25 mouse cellular contexts compared by ENCODE assay signal in the genomic region with DNA sequence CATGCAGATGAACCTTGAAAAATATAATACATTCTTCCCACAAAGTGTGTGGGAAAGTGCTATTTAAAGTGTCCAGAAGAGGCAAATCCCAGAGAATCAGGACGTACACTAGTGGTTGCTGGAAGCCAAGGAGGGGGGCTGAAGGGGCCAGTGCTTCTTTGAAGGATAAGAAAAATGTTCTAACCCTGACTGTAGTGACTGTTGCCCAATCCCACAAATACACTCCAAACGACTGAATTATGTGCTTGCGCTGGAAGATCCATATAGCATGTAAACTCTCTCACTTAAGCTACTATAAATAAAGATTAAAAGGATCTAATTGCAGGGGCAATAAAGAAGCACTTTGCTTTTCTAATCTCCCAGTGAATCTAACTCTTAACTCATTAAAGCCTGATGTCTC. TPM values are rescaled to one million over a fixed set of nuclear protein-coding genes. Genes with fewer than 3 reads are reported as not detected.
DNase-seq lines count a peak whose midpoint lies in the region; ATAC-seq and TF ChIP-seq lines count a peak whose summit lies in the region.
"Had no signal": no experiment of that assay in that cellular context is flagged by ENCODE, and none has a peak within 500 bp of the region (broad histone marks: within the 10 kb centered on the region; RNA-seq: fewer than 3 reads in every experiment).

No protein-coding gene starts in this region.

- no peak overlapping the region for H3K4me2 ChIP-seq in lung, embryonic 16.5 days (ENCODE audit: low read depth, low read length)
- no peak overlapping the region for H3K4me2 ChIP-seq in intestine, embryonic 15.5 days (replicated peaks)
- no peak overlapping the region for H3K4me2 ChIP-seq in neural tube, embryonic 15.5 days
- H3K4me2 ChIP-seq in midbrain, postnatal 0 days (ENCODE audit: low read depth, low read length, poor library complexity, severe bottlenecking) = no peak overlapping the region
- H3K4me2 ChIP-seq: forebrain, embryonic 13.5 days; heart, embryonic 13.5 days had no signal

- peaks cover 5% of the 10 kb centered on the region; the same call in 1 of the 2 replicates for H3K36me3 ChIP-seq in lung, embryonic 16.5 days (ENCODE audit: control insufficient read depth, insufficient read depth, low read length)
- no peaks in the 10 kb centered on the region for H3K36me3 ChIP-seq in intestine, embryonic 15.5 days
- H3K36me3 ChIP-seq in neural tube, embryonic 15.5 days = peaks cover 4% of the 10 kb centered on the region; the same call in 1 of the 2 replicates
- H3K36me3 ChIP-seq in midbrain, postnatal 0 days (ENCODE audit: insufficient read depth, low read length) = no peaks in the 10 kb centered on the region
- H3K36me3 ChIP-seq in limb, embryonic 10.5 days = peaks cover 24% of the 10 kb centered on the region

- WGBS in lung, embryonic 16.5 days = 43% methylated on average over 3 of the region's 3 CpGs
- whole genome bisulfite sequencing in intestine, embryonic 15.5 days = 22% methylated on average over 3 of the region's 3 CpGs
- WGBS in neural tube, embryonic 15.5 days = 42% methylated on average over 3 of the region's 3 CpGs
- 86% methylated on average over 3 of the region's 3 CpGs for WGBS in midbrain, postnatal 0 days
- 48% methylated on average over 3 of the region's 3 CpGs for WGBS in limb, embryonic 10.5 days

- H3K27me3 ChIP-seq in lung, embryonic 16.5 days (ENCODE audit: control insufficient read depth, insufficient read depth, low read depth, low read length) = no peaks in the 10 kb centered on the region
- H3K27me3 ChIP-seq in intestine, embryonic 15.5 days (replicated peaks) = no peaks in the 10 kb centered on the region
- H3K27me3 ChIP-seq in neural tube, embryonic 15.5 days (replicated peaks) = no peaks in the 10 kb centered on the region
- H3K27me3 ChIP-seq in midbrain, postnatal 0 days (ENCODE audit: insufficient read depth, low read length) = no peaks in the 10 kb centered on the region
- H3K27me3 ChIP-seq in limb, embryonic 10.5 days (ENCODE audit: low read depth, poor library complexity, severe bottlenecking) = no peaks in the 10 kb centered on the region
- H3K27me3 ChIP-seq: forebrain, embryonic 13.5 days; heart, embryonic 13.5 days had no signal

- ATAC-seq in lung, embryonic 16.5 days (ENCODE audit: low read depth) = peak; percentile 15; the same call in 1 of the 2 replicates
- ATAC-seq in intestine, embryonic 15.5 days = peak; percentile 42; the same call in 1 of the 2 replicates
- peak; percentile 15; the same call in 1 of the 2 replicates for ATAC-seq in neural tube, embryonic 15.5 days (ENCODE audit: low FRiP score)
- no peak for ATAC-seq in midbrain, postnatal 0 days (ENCODE audit: low FRiP score)
- ATAC-seq: activated CD4-positive, CD25-positive, alpha-beta regulatory T cell, adult 4 months; CD4-positive, CD25-positive, alpha-beta regulatory T cell, adult 4 months; forebrain, embryonic 13.5 days; forebrain, embryonic 16.5 days had no signal

- no peak overlapping the region for H3K9ac ChIP-seq in lung, embryonic 16.5 days (ENCODE audit: low read length)
- H3K9ac ChIP-seq in intestine, embryonic 15.5 days = no peak overlapping the region
- no peak overlapping the region for H3K9ac ChIP-seq in neural tube, embryonic 15.5 days (replicated peaks)
- H3K9ac ChIP-seq in midbrain, postnatal 0 days (replicated peaks; ENCODE audit: low read length, poor library complexity, severe bottlenecking) = no peak overlapping the region
- H3K9ac ChIP-seq: forebrain, embryonic 13.5 days; heart, embryonic 13.5 days had no signal

- H3K4me3 ChIP-seq in lung, embryonic 16.5 days (ENCODE audit: low read length) = no peak overlapping the region
- H3K4me3 ChIP-seq in intestine, embryonic 15.5 days (replicated peaks) = no peak overlapping the region
- H3K4me3 ChIP-seq in neural tube, embryonic 15.5 days (replicated peaks) = no peak overlapping the region
- H3K4me3 ChIP-seq in midbrain, postnatal 0 days (ENCODE audit: low read depth, low read length) = no peak overlapping the region
- H3K4me3 ChIP-seq in limb, embryonic 10.5 days = no peak overlapping the region
- H3K4me3 ChIP-seq: forebrain, embryonic 10.5 days; forebrain, embryonic 13.5 days; heart, adult 2 months; heart, embryonic 10.5 days; heart, embryonic 13.5 days had no signal

- no peak for DNase-seq in lung, postnatal 14 days
- DNase-seq in MN1 (ENCODE audit: low spot score) = peak; percentile 58
- no peak for DNase-seq in midbrain, postnatal 0 days (ENCODE audit: low spot score)
- no peak for DNase-seq in limb, embryonic 10.5 days (ENCODE audit: low spot score)
- no peak for DNase-seq in adrenal gland, adult 2 months
- DNase-seq: adrenal gland, postnatal 10 days; adrenal gland, postnatal 36 days; cerebellum, adult 18-20 months; cerebellum, adult 9-10 months; cerebellum, postnatal 14 days; gastrocnemius, postnatal 10 days; gastrocnemius, postnatal 36 days; heart, adult 2 months; heart, postnatal 14 days; heart, postnatal 4 days had no signal

- peaks cover 9% of the 10 kb centered on the region; the same call in 1 of the 2 replicates for H3K4me1 ChIP-seq in lung, embryonic 16.5 days (replicated peaks; ENCODE audit: control insufficient read depth, insufficient read depth, low read length)
- H3K4me1 ChIP-seq in intestine, embryonic 15.5 days (replicated peaks) = peaks cover 7% of the 10 kb centered on the region; the same call in 1 of the 2 replicates
- H3K4me1 ChIP-seq in neural tube, embryonic 15.5 days = peaks cover 7% of the 10 kb centered on the region; the same call in 1 of the 2 replicates
- no peaks in the 10 kb centered on the region for H3K4me1 ChIP-seq in midbrain, postnatal 0 days (ENCODE audit: insufficient read depth, low read length)
- H3K4me1 ChIP-seq in limb, embryonic 10.5 days = no peaks in the 10 kb centered on the region

- TF ChIP-seq CTCF in midbrain, postnatal 0 days (IDR thresholded peaks at IDR 0.05) = no peak

- H3K9me3 ChIP-seq in lung, embryonic 16.5 days (ENCODE audit: control insufficient read depth, low read length) = no peaks in the 10 kb centered on the region
- no peaks in the 10 kb centered on the region for H3K9me3 ChIP-seq in intestine, embryonic 15.5 days
- no peaks in the 10 kb centered on the region for H3K9me3 ChIP-seq in neural tube, embryonic 15.5 days (replicated peaks)
- H3K9me3 ChIP-seq in midbrain, postnatal 0 days (ENCODE audit: low read length) = no peaks in the 10 kb centered on the region
- H3K9me3 ChIP-seq in limb, embryonic 10.5 days (replicated peaks) = no peaks in the 10 kb centered on the region
- H3K9me3 ChIP-seq: heart, embryonic 10.5 days; heart, embryonic 13.5 days had no signal

- no peak overlapping the region for H3K27ac ChIP-seq in lung, embryonic 16.5 days (ENCODE audit: low read length)
- H3K27ac ChIP-seq in intestine, embryonic 15.5 days = no peak overlapping the region
- no peak overlapping the region for H3K27ac ChIP-seq in neural tube, embryonic 15.5 days (replicated peaks)
- no peak overlapping the region for H3K27ac ChIP-seq in midbrain, postnatal 0 days (ENCODE audit: low read depth, low read length)
- H3K27ac ChIP-seq in limb, embryonic 10.5 days = no peak overlapping the region
- H3K27ac ChIP-seq: forebrain, embryonic 10.5 days; forebrain, embryonic 13.5 days; heart, adult 2 months; heart, embryonic 10.5 days; heart, embryonic 13.5 days had no signal

RNA-seq across cellular contexts. Expression of gene Insr, which starts 14.2 kb away (rescaled TPM):
- 34.1 and 38.7 TPM in 2 replicates for polyA plus RNA-seq in lung, embryonic 16.5 days (2015; fragmentation: Nextera tagmentation; extraction: Ambion mirVana)
- polyA plus RNA-seq in intestine, embryonic 15.5 days (2015; fragmentation: Nextera tagmentation; extraction: Ambion mirVana) = 31.8 and 38.6 TPM in 2 replicates
- polyA plus RNA-seq in neural tube, embryonic 15.5 days (2015; fragmentation: Nextera tagmentation; extraction: Ambion mirVana) = 50.7 and 52.0 TPM in 2 replicates
- total RNA-seq in midbrain, postnatal 0 days (2014; rRNA removed) = 40.3 and 44.5 TPM in 2 replicates
- polyA plus RNA-seq in midbrain, postnatal 0 days (2015; fragmentation: Nextera tagmentation; extraction: Ambion mirVana) = 30.0 and 32.9 TPM in 2 replicates
- 27.5 and 32.6 TPM in 2 replicates for polyA plus RNA-seq in limb, embryonic 10.5 days (2016; fragmentation: Nextera tagmentation; extraction: Ambion mirVana)
- 100 to 1,000 TPM; 101 to 153 TPM for total RNA-seq in adrenal gland, adult 2 months (2021)
- 31.6 and 44.1 TPM in 2 replicates for polyA plus RNA-seq in adrenal gland, adult 2 months (2012; rRNA removed)
